Mouse (Mus musculus) retina, adult 2 months (tissue): ENCODE measurements at regions not wholly inside any gene's neighbourhood (a gene's known extent, or its start where the extent isn't known, plus 50 kb on each side); places are given as distances from the start of the nearest gene placed in this dataset.
"Not testable (repeated sequence)": the region's sequence is repeated elsewhere in the genome, so short reads cannot be mapped to it uniquely, and the experiment has no call there.

Experiments
- DNase-seq: peaks from one replicate; pipeline ENCODE4 v3.0.0-alpha.2; 2012; ENCODE audit warnings: low read depth, low spot score

DNA sequence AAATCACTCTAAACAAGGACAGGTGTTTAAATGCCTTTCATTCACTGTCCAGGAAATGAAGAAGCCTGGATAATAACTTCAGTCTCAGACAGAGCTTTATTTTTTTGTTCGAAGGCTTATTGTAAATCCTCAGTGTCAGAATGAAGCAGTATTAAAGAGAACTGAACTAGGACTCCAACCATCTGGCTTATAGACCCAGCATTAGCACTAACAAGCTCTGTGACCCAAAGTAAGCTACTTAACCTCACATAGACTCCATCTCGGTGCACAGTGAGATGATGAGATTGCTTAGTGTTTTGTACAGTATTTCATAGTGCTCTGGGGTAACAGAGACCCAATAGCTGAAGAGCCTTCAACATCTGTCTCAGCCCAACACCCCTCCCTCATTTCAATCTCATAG, 738.2 kb upstream of the Map3k7 start:
- DNase-seq = peak; percentile 13

DNA sequence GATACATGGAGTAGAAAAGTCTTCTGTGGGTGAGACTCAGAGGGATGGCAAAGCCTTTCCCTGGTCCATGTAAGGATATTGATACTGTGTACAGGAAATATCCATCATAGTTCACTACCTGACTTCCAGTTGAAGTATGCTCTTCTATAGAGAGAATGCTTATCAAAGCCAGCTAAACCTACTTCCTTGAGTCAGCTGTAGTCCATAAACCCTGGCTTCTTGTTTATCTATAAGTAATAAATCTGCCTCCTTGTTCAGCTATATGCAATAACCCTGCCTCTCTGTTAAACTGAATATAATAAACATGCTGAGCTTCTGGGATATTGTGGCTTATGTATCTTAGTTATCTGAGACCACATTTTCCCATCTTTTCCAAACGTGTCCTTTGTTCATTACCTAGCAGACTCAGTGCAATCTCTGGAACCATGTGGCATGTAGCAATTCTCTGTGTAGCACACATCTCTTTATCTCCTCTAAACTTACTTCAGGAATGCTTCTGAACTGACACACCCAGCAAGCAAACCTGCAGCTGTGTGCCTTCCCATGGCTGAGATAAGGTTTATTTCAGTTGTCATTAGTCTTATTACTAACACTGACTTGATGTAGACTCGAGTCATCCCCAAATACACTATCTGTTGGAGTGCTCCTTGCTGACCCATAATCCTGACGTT, 694.9 kb upstream of the Map3k7 start:
- DNase-seq = no peak

- no peak for DNase-seq
Measured at GRCm38 (mm10) chr4:31274131-31274530, 689.8 kb upstream of the Map3k7 start.

GRCm38 (mm10) chr4:31290301-31290975, 673.5 kb upstream of the Map3k7 start:
- no peak for DNase-seq

DNA sequence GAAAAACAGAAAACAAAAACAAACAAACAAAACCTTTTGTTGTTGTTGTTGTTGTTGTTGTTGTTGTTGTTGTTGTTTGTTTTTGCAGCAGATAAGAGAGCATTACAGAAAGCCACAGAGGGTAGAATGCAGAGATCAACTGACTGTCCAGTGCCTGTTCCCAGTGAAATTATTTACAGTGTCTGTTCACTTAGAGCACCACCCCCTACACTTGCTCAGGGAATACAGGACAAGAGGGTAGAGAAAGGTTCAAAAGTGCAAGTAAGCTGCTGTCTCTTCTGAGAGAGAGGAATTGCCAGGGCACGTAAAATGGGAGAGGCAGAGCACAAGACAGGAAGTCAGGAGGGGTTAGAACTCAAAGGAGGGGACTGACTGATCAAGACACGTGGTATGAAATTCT, 670.1 kb upstream of the Map3k7 start:
- no peak for DNase-seq

GRCm38 (mm10) chr4:31297848-31298247, 666.0 kb upstream of the Map3k7 start:
- DNase-seq = no peak

DNA sequence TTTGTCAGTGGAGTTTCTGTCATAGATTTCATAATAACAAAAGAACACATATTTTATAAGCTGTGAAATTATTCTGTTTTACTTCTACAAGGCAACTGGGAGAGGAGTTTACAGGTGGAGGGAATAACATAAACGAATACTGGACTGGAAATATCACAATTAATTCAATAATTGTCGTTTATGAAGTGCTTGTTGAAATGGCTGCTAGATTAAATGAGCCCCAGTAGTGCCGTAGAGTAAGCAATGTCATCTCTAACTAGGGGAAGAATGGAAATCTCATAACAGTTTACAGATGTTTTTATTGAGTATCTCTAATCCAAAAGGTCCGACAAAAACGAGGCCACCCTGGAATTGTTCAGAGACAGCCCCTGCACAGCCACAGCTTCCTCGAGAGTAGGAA, 644.6 kb upstream of the Map3k7 start:
- DNase-seq = no peak

- no peak for DNase-seq
Measured at GRCm38 (mm10) chr4:31320734-31321507, 643.0 kb upstream of the Map3k7 start.

DNA sequence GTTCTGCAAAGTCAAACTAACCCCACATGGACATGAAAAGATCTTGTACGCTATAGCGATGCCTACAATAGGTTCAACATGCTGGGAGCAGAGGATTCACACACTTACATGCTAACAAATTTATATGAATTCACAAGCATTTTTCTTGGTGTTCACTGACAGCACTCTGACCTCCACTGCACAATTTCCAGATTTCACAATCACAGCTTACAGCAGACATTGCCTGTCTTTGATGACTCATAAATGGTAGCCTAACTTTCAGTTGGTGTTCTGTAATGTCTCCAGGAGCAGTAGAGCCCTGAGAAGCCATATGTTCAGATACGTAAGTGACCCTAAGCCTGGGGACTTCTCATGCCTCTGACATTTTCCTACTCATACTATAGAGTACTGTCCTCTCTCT, 640.1 kb upstream of the Map3k7 start:
- no peak for DNase-seq

GRCm38 (mm10) chr4:31328798-31329197, 635.1 kb upstream of the Map3k7 start:
- DNase-seq = no peak

DNA sequence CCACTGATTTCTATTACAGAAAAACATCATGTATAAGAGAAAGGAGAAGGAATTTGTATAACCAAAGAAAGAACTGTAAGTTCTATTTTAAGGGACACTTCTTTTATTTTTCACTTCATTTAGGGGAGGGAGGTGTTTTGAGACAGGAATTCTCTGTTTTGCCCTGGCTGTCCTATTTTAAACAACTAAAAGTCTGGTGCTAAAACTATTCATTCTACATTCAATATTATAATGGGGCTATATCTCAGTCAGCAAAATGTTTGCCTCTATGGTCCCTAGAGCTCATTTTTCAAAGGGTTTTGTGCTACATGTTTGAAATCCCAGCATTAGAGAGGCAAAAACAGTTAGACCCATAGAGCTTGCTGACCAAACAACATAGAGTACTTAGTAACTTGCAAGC, 632.8 kb upstream of the Map3k7 start:
- DNase-seq = no peak

- DNase-seq = no peak
Measured at GRCm38 (mm10) chr4:31335686-31336085, 628.2 kb upstream of the Map3k7 start.

DNA sequence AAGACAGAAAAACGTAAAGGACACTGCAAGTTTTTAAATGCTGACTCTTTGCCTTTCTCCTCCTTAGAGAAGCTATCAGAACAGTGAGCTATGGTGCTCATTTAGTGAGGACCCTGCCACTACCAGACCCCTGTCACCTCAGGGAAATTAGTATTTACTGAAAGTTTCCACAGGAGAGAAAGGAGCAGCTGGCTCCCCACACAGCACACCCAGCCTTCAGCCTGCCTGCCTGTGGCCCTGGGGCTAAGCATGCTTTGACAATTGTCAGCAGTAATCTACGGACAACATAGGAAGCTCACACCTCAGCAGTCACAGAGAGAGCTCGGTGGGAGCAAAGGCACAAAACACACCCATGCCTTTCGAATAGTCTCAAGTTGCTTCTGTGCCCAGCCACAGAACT, 625.9 kb upstream of the Map3k7 start:
- DNase-seq = no peak

GRCm38 (mm10) chr4:31343312-31344248, 620.3 kb upstream of the Map3k7 start:
- DNase-seq = no peak

DNA sequence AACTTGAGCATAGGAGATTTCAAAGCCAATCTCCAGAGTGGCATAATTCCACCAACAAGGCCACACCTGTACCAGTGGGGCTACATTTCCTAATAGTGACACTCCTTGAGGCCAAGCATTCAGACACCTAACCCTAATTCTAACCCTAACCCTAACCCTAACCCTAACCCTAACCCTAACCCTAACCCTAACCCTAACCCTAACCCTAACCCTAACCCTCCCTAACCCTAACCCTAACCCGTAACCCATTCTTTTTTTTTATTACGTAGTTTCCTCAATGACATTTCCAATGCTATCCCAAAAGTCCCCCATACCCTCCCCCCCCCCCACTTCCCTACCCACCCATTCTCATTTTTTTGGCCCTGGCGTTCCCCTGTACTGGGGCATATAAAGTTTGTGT, 609.9 kb upstream of the Map3k7 start:
- DNase-seq = not testable (repeated sequence)

- no peak for DNase-seq
Measured at GRCm38 (mm10) chr4:31354953-31355352, 608.9 kb upstream of the Map3k7 start.

- DNase-seq = no peak
Measured at GRCm38 (mm10) chr4:31366172-31366571, 597.7 kb upstream of the Map3k7 start.

DNA sequence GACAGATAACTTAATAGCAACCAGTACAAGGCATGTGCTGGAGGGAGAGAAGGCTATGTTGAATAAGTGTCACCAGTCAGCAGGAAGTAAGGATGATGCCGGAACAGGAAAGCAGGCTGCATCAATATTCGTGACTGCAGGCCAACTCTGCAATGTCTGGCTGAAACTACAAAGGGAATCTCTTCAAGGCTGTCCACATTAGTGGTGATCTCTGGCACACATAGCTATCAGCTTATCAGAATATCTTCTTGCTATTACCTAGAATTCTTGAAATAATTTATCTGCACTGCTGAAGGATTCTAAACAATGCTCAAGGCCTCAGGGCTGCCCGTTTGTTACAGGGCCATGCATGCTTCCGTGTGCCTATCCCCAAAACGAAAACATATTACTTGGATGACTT, 596.9 kb upstream of the Map3k7 start:
- DNase-seq = no peak

DNA sequence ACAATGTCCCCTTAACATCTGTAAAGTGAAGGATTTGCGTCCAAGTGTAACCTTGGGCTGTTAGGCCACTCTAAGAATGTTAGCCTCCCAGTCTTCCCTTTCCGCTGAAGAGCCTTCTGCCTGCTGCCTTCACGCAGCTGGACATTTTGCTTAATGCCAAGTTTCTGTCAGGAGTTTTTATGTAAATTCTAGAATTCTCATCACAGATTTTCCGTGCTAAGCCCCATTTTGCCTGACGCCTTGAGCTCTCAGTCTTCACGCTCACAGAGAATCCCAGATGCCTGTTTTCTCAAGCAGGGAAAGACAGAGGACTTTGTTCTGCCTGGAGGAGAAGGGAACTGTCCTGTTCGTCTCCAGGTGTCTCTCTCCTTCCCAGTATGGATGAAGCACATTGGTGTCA, 593.8 kb upstream of the Map3k7 start:
- no peak for DNase-seq

- no peak for DNase-seq
Measured at GRCm38 (mm10) chr4:31381069-31381969, 582.6 kb upstream of the Map3k7 start.
